ENCODE assay signal across 11 mouse cellular contexts in the genomic region with DNA sequence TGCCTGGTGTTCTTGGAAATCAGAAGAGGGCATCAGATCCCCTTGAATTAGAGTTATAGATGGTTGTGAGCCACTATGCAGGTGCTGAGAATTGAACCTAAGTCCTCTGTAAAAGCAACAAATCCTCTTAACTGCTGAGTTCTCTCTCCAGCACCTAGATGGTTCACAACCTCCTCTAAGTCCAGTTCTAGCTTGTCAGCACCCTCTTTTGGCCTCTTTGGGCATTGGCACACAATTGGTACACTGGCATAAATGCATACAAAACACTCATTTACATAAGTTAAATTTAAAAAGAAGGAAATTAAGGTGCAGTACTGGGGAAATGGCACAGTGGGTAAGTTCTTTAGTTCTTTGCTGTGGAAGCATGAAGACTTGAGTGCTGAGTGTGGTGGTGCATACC. TPM values are rescaled to one million over a fixed set of nuclear protein-coding genes. Genes with fewer than 3 reads are reported as not detected.
DNase-seq lines count a peak whose midpoint lies in the region; ATAC-seq and TF ChIP-seq lines count a peak whose summit lies in the region.
"Had no signal": no experiment of that assay in that cellular context is flagged by ENCODE, and none has a peak within 500 bp of the region (broad histone marks: within the 10 kb centered on the region; RNA-seq: fewer than 3 reads in every experiment).

No protein-coding gene starts in this region.

- H3K9ac ChIP-seq in liver, adult 2 months (ENCODE audit: low read depth, low read length): no peak overlapping the region
- H3K9ac ChIP-seq in liver, embryonic 12.5 days: no peak overlapping the region
- H3K9ac ChIP-seq: embryonic facial prominence, embryonic 13.5 days; limb, embryonic 12.5 days had no signal

- CTCF ChIA-PET in Patski (lab: Charles Lee): no interaction called here

- H3K4me3 ChIP-seq in liver, adult 2 months (ENCODE audit: insufficient read depth, low read depth, low read length): no peak overlapping the region
- H3K4me3 ChIP-seq in liver, embryonic 12.5 days: no peak overlapping the region
- no peak overlapping the region for H3K4me3 ChIP-seq in lung, adult 2 months (replicated peaks; ENCODE audit: extremely low read depth, low read depth, low read length)
- H3K4me3 ChIP-seq: embryonic facial prominence, embryonic 13.5 days; hindbrain, embryonic 10.5 days; limb, embryonic 12.5 days had no signal

- in situ Hi-C loops in Patski (cut with MboI; ENCODE audit: low pct_unique_long_range_greater_than_20kb): no loop called here

- POLR2A ChIA-PET in Patski (lab: Charles Lee): interaction anchor here (0.5 to 0.6 kb wide), 2 partner anchors 23 to 59 kb away, joined by 3 read pairs; no protein-coding TSS in a partner anchor

- H3K9me3 ChIP-seq in liver, embryonic 12.5 days (replicated peaks): no peaks in the 10 kb centered on the region
- H3K9me3 ChIP-seq: embryonic facial prominence, embryonic 13.5 days; hindbrain, embryonic 10.5 days; limb, embryonic 12.5 days had no signal

- peaks cover 4% of the 10 kb centered on the region for H3K4me1 ChIP-seq in liver, adult 2 months (ENCODE audit: control insufficient read depth, insufficient read depth, low read length)
- 0 out of 2 replicates have a peak, but pooled peaks cover 8% of the 10 kb centered on the region for H3K4me1 ChIP-seq in liver, embryonic 12.5 days
- H3K4me1 ChIP-seq in lung, adult 2 months (ENCODE audit: control insufficient read depth, insufficient read depth, low read length): no peaks in the 10 kb centered on the region; the same call in 1 of the 2 replicates
- H3K4me1 ChIP-seq: embryonic facial prominence, embryonic 13.5 days; hindbrain, embryonic 10.5 days; limb, embryonic 12.5 days had no signal

- TF ChIP-seq POLR2A in liver, adult 2 months (IDR thresholded peaks at IDR 0.05; ENCODE audit: extremely low read depth, insufficient read depth, low read length): no peak
- TF ChIP-seq POLR2A in lung, adult 2 months (IDR thresholded peaks at IDR 0.05; ENCODE audit: borderline replicate concordance, extremely low read depth, low read depth, low read length): no peak

- peak; percentile 44 for DNase-seq in liver, adult 2 months (ENCODE audit: extremely low read depth, low read depth, low spot score)
- DNase-seq in Patski (ENCODE audit: low read depth, low spot score): no peak
- DNase-seq in lung, adult 2 months: peak; percentile 10
- DNase-seq in thymus, postnatal 14 days: peak; percentile 44
- no peak for DNase-seq in left cerebral cortex, adult 18-20 months (ENCODE audit: low spot score in 2 of 2)
- no peak for DNase-seq in cerebellum, adult 11 months
- DNase-seq: right cerebral cortex, postnatal 14 days had no signal

- H3K27me3 ChIP-seq in liver, adult 2 months (ENCODE audit: control insufficient read depth, insufficient read depth, low read length): no peaks in the 10 kb centered on the region
- no peaks in the 10 kb centered on the region for H3K27me3 ChIP-seq in liver, embryonic 12.5 days (replicated peaks)
- no peaks in the 10 kb centered on the region for H3K27me3 ChIP-seq in Patski
- H3K27me3 ChIP-seq: embryonic facial prominence, embryonic 13.5 days; limb, embryonic 12.5 days had no signal

- no peak overlapping the region for H3K4me2 ChIP-seq in liver, embryonic 12.5 days
- H3K4me2 ChIP-seq: embryonic facial prominence, embryonic 13.5 days; limb, embryonic 12.5 days had no signal

- H3K79me2 ChIP-seq in liver, adult 2 months (ENCODE audit: control insufficient read depth, insufficient read depth, low read length): peaks cover 7% of the 10 kb centered on the region; the same call in 1 of the 2 replicates

- TF ChIP-seq CTCF in liver, adult 2 months (IDR thresholded peaks at IDR 0.05; ENCODE audit: low read depth, low read length): peak; percentile 27; the same call in 1 of the 2 replicates
- peak; percentile 57 for TF ChIP-seq CTCF in Patski (IDR thresholded peaks at IDR 0.05)
- TF ChIP-seq CTCF in lung, adult 2 months (IDR thresholded peaks at IDR 0.05; ENCODE audit: insufficient read depth, low read length): no peak

- no peak for ATAC-seq in liver, embryonic 12.5 days
- no peak for ATAC-seq in Patski

- H3K36me3 ChIP-seq in liver, adult 2 months (ENCODE audit: control insufficient read depth, insufficient read depth, low read length): no peaks in the 10 kb centered on the region
- H3K36me3 ChIP-seq in liver, embryonic 12.5 days: no peaks in the 10 kb centered on the region
- H3K36me3 ChIP-seq: embryonic facial prominence, embryonic 13.5 days; hindbrain, embryonic 10.5 days; limb, embryonic 12.5 days had no signal

- H3K27ac ChIP-seq in liver, adult 2 months (replicated peaks; ENCODE audit: insufficient read depth, low read depth, low read length): no peak overlapping the region
- H3K27ac ChIP-seq in liver, embryonic 12.5 days: no peak overlapping the region
- H3K27ac ChIP-seq: embryonic facial prominence, embryonic 13.5 days; hindbrain, embryonic 10.5 days; limb, embryonic 12.5 days had no signal

RNA-seq across cellular contexts. Expression of gene Fut8, which starts 24.7 kb away (rescaled TPM):
- total RNA-seq in liver, adult 2 months (2014; rRNA removed): 6.5 and 8.0 TPM in 2 replicates
- 1.2 and 1.6 TPM in 2 replicates for polyA plus RNA-seq in liver, adult 2 months (2012; rRNA removed)
- 21.3 and 21.4 TPM in 2 replicates for polyA plus RNA-seq in liver, embryonic 12.5 days (2016; fragmentation: Nextera tagmentation; extraction: Ambion mirVana)
- 62.2 TPM for polyA plus RNA-seq in Patski (2021)
- 9.4 and 12.4 TPM in 2 replicates for polyA plus RNA-seq in lung, adult 2 months (2012; rRNA removed)
- total RNA-seq in left cerebral cortex, adult 18-20 months (2021): 10 to 100 TPM; 53.3 to 59.8 TPM

Comparison
In these comparisons a context has a peak if more than half of its experiments do, and no peak if none do; other contexts are left out.
1. DNase-seq: peak in liver, adult 2 months (single experiment), lung, adult 2 months (single experiment) and thymus, postnatal 14 days (single experiment); none in Patski (single experiment), left cerebral cortex, adult 18-20 months (0 of 2) and cerebellum, adult 11 months (single experiment).